Mouse (Mus musculus): ENCODE measurements at regions not wholly inside any gene's neighbourhood (a gene's known extent, or its start where the extent isn't known, plus 50 kb on each side); places are given as distances from the start of the nearest gene placed in this dataset.
A peak's percentile ranks its signal among the peaks of the same experiment; 100 is the strongest.

DNA sequence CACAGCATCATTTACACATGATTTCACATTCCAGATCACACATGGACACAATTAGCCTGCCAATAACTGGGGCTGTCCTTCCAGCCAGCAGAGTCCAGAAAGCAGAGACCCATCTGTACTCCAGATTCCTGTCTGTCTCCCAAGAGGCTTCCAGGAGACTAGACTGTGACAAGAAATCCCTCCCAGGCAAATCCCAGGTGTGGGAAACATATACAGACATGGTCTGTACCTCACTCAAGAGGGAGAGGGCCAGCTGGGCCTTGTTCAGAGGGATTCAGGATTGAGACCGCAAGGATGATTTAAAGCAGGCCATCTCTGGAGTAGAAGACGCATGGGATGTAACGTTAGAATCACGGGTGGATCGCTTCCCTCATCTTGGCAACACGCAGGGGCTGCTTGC lies 182.7 kb upstream of the Prr30 start:
- DNase-seq, result no peak

DNA sequence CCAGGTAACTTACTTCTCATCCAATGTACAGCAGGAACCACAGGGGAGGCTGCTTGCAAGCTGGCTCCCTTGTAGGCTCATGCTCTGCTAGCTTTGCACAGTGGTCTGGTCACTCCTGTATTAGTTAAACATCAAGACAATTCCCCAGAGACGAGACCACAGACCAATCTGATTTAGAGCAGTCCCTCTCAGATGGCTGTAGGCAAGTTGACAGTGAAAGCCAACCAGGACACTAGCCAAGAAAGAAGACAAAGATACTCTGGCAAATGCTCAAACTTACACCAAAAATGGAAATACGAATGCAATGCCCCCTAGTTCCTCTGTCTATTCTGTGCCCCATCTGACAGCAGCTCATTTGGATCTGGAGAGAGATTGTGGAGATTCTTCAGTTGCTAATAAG lies 181.8 kb upstream of the Prr30 start:
- DNase-seq, result no peak

- DNase-seq, result no peak
These were observed 179.5 kb upstream of the Prr30 start for GRCm38 (mm10) chr14:101379663-101380006.

DNA sequence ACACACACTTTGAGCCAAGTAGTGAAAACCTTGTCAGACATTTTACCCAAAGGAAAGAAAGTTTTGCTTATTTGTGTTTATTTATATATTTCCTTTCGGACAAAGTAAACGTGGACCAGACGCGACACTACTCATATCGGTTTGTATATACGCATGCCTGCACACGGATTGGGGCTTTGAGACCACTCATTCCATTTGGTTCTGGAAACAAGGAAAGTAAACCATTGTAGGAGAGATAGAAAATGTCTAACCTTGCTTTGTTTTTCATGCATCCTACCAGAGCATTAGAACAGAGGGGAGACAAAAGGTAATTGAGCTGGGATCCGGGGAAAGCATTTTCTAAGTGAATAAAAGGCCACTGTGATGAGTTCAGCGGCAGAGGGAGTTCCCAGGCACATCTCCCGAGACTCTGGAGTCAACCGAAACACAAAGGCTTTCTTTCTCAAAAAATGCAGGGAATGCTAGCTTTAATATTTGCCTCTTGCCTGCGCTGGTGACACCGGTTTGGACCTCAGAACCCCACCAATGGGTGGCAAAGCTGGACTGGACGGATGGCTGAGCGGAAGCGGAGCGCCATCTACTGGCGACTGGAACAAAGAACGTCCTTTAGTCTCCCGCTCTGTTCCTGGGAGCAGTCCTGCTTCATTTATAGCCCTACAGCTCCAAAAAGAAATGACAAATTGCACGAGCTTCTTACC lies 179.0 kb upstream of the Prr30 start:
- DNase-seq, result peak; percentile 49 to 87

- DNase-seq, result no peak
These were observed 178.4 kb upstream of the Prr30 start for GRCm38 (mm10) chr14:101378545-101378944.

DNA sequence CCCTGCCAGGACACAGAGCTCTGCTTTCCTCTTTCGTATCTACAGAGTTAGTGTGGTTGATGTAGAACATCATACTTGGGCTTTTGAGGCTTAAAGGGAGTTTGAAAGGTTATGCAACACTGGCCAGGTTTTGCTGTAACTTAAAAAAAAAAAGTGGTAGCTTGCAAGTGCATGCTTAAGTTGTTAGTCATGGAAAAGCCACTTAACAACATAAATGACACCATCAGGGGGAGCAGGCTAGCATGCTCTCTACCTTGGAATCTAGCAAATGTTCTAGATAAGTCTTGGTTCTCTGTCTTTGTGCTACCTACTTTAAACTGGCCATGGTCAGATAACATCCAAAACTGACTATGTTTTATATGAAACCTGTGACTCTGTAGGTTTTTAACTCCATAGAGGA lies 176.6 kb upstream of the Prr30 start:
- no peak for DNase-seq

DNA sequence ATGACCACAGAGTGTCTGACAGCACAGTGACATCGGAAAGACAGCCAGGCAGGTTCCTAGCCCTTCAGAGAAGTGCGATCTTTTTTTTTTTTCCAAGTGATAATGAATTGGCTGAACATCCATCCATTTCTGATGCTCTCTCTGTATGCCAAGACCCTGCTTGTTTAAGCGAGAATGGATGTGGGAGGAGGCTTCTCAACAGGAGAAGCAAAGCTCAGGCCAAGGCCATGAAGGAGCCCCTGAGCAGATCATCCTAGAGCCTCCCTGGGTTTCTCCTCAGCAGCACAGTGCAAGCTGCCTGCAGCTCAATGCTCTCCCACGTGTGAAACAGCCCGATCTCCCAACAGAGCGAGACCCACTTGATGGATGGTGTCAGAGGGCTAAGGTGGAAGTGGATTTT lies 175.7 kb upstream of the Prr30 start:
- no peak for DNase-seq

DNA sequence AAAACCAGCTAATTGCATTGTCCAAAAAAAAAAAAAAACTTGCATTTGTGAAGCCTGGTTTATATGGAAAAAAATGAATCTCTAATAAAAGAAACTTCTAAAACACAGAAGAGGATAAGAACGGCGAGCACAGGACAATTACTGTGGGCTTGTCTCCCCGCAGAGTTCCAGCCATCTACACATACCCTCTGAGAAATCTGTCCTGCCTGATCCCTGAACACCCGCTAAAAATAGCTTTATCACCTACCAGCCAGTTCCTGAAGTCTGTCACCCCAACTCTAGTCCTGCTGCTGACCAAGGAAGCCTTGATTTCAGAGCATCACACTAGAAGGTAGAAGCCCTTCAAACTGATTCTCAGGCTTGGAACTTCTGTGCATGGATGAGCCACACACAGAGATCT lies 173.7 kb upstream of the Prr30 start:
- no peak for DNase-seq

- no peak for DNase-seq
These were observed 159.7 kb upstream of the Prr30 start for GRCm38 (mm10) chr14:101359860-101360259.

DNA sequence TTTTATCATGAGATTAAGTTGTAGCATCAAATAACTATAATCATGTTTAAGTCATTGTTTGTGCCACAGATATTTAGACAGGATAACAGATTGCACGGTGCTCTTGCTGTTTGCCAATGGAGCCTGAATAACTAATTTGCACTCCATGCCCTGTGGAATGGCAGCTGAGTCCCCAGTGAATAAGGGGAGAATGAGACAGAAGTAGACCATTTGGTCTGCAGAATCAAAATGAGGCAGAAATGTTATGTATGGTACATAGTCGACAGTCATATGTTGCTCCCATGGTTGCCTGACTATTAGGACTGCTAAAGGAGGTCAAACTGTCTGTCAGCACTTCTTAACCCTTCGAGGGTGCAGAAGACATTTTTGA lies 152.9 kb upstream of the Prr30 start:
- no peak for DNase-seq

DNA sequence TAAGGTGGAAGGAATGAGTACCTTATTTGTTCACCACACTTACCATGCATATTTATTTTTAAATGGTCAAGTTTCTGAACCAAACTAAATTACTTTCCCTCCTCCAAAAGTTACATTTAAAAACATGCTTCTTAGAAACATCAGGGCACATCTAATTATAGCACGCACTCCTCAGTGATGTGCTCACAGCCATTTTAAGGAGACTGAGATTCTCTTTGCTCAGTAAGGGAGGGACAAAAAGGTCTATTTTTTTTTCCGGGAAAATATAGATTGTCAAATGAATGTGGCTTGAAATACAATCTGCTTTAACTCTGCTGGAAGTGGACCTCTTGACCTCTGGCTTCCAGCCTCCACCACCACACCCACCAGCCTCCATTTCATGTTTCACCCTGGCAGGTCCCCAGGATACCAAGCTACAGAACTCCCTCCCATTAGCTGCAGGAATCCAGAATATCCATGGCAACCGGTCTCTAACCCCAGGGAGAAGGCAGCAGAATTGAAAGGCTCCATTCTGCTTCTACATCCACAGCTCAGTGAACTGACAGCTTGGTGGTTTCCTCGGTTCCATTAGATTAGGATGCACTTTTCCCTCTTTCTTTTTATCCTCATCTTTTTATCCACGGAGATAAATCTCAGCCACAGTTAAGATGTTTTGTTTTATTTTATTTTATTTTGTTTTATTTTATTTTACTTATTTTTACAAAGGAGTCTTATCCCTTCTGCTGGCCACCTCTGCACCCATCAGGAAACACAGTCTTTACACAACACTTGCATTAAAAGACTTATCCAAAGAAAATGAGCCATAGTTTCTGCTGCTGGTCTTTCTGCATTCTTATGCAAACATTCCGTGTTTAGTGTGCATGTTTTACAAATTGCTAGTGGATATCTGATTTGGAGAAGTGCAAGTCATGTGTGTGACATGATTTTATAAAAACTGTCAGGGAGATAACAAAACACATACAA lies 152.2 kb upstream of the Prr30 start:
- no peak for DNase-seq

DNA sequence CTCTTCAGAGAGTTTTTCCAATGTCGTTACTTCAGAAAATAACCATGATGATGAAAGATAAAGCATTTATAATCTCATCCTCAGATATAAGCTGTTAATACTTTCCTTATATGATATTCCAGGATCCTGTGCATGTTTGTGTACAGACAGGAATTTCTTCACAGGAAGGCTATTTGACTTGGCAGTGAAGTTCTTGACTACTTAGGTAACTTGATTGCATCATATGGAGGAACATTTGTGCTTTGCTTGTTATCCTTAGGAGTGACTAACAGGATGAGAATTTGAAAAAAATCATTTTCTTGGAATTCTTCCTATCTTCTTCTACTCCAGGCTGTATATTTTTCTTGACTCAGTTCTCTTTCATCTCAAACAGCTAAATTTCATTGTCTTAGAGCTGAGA lies 140.2 kb upstream of the Prr30 start:
- DNase-seq, result no peak

DNA sequence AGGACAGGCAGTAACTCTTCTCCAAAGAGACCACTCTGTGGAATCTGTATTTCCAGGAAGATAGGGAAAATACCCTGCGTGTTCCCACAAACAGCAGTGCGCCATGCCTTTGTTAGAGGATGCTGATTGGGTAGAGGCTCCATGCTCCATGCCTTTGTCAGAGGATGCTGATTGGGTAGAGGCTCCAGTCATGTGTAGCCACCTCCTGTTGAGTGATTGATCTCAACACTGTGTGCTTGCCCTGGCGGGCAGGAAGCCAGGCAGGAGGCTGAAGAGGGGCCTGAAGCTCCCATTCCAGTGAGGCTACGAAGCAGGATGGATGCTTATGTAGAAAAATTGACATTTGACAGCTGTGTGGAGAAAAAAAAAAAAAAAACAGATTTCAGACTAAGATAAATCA lies 131.9 kb upstream of the Prr30 start:
- no peak for DNase-seq

DNA sequence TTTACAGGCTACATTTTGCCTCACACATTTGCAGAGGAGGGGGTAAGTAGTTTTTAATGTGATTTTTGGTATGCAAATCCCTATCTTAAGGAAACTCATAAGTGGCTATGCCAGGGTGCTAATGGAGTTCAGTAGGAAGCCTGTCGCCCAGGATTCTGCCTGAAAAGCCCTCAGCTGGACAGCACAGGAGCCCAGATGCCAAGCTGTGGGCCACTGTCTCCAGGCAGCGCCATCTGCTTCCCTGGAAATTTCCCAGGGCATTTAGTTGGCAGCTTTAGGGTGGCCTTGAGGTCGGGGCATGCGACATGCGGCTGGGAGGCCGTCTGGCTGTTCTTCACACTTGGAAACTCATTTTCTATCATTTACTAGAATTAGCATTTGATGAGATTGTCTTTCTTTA lies 127.3 kb upstream of the Prr30 start:
- no peak for DNase-seq

DNA sequence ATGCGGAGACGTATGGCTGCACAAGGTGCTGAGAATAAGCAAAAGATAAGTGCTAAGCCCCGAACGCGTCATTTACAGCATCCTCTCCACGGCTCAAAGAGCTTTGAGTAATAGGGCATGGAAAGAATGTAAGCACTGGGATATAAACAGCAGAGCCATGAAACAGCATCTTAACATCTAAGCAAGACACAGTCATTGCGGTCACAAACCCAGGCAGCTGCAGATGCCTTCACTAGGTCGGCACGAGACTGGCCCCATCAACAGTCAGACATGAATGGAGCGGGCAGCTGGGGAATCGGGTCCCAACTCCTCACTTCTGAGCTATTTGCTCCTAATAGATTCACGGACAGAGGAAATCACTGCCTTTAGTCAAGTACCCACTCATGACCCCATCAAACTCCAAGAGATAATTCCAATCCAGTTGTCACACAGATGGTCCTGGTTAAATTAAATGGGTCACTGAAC lies 126.4 kb upstream of the Prr30 start:
- no peak for DNase-seq

DNA sequence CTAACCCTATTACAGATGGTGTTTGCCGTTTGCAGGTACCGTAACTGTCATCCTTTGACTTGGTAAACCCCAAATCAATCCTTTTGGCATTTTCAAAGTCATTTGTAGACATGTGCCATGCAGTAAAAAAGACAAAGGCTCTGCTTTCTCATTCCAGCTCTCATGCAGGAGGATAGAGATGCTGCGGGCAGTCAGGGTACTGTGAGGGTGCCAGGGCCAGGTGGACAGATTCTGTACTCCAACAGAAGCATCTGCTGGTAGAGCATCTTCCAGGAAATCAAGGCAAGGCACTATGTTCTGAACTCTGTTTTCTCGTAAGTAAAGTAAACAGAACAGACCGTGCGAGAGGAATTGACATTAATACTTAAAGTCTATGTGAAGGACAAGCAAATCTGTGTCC lies 123.2 kb upstream of the Prr30 start:
- DNase-seq, result no peak

GRCm38 (mm10) chr14:101307920-101308319 lies 107.8 kb upstream of the Prr30 start:
- no peak for DNase-seq

DNA sequence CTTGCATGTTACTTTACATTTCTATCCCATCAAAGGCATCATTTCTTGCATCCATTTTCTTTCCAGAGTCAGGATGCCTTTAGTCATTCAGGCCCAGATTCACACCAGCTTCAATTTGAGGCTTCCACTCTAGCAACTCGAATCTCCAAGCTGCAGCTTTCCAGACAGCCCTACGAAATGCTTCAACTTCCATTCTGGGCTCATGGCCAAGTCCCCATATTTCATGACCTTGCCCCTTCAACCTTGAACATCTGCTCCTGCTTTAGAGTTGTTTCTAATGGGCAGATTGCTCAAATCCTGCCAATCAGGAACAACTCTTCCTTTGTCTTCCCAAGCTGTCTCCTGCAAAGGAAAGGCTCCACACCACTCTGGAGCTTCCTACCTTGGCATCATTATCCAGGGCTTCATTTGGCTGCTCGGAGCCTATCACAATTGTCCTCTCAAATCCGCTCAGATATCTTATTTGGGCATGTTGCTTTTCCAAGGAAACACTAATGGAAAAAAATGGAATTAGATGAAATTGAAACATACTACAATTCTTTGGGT lies 104.4 kb upstream of the Prr30 start:
- DNase-seq, result peak; percentile 2 to 5

- no peak for DNase-seq
These were observed 97.7 kb upstream of the Prr30 start for GRCm38 (mm10) chr14:101297841-101298240.

DNA sequence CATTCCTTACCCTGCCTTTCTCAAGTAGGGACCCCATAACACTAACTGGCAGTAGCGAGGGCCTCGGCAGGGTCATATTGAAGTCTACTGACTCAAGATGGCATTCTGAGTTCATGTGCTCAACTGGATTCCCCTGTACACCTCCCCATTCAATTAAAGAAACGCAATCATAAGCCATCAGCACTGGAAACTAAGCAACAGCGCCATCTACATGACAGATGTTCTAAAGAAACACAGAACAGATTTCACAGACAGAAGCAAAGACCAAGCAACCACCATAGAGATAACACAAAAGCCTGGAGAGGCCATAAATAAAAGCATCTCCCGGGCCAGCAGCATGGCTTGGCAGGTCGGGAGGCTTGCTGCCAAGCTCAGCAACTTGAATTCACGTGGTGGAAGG lies 94.6 kb upstream of the Prr30 start:
- peak in 1 of 2 experiments; percentile 24 for DNase-seq

DNA sequence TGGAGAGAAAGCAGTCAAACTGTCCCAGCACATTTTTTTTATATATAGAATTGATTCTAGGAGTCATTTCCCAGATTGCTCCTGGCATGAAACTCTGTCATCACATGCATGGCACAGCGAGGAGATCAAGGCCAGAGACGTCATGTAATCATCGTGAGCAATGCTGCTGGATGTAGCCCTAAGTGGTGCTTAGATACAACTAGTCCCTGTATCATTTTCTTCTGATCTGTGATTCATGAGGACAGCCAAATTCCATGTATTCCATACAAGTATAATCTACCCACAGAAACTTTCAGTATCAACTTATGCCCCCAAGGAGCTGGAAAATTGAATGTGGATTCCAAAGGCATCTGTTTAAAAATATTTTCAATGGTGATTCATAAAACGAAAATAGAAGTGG lies 87.6 kb upstream of the Prr30 start:
- no peak for DNase-seq

DNA sequence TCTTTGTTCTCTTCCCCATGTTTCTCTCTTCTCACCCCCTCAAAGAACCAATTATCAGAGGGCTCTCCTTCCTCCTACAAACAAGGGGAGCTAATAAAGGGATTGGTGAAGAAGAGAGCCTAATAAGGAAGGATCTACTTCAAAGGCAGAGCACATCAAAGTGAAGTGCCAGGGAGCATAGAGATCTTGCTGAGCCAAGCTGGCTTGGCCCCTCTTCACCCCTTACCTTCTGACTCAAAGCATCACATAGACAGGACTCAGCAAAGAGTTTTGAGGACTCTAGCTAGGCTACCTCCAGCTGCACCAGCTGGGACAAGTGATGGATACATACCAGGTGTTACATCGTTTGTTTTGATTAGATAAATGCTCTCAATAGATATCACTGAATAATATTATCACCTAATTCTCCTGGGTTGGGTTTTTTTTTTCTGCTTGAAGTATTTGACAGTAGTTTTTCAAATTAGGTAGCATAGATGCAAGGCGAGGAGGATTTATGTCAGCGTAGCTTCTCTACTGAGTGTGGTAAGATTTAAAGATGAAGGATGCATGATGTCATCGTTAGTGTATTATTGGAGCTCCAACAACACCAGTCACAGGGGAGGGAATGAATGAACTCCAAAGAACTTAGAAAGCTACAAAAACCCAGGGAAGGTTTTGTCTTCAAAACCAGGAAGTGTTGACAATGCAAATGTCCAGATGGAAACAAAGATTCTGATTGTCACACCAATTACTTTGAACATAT lies 69.1 kb upstream of the Prr30 start:
- no peak for DNase-seq

GRCm38 (mm10) chr14:101267536-101267935 lies 67.4 kb upstream of the Prr30 start:
- DNase-seq, result no peak
